Comparison of ENCODE assay signal across 14 mouse cellular contexts in the genomic region with DNA sequence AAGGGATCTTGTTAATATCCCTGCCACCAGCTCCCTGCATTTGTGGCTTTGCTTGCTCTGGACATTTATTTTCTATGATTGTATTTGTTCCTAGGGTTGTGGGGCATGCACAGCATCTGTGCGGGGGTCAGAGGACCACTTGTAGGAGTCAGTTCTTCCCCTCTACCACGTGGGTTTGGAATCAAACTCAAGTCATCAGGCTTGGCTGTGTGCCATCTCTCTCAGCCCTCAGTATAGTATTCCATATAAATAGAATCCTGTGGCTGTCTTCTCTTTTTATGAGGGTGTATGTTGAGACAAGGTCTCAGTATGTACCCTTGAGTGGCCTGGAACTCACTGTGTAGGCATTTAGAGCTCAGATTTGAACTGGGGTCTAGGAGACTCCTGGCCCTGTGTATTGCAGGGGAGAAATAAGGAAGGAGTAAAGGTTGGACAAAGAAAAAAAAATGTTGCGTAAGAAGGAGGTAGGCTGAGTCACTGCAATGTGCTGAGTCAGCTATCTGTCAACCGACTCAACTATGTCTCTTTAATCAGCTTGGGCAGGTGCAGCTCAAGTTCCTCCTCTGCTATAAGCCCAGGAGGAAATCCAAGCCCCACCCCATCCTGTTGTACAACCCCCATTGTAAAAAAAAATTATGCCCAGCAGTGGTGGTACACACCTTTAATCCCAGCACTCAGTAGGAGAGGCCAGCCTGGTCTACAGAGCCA. TPM values are rescaled to one million over a fixed set of nuclear protein-coding genes. Genes with fewer than 3 reads are reported as not detected.
DNase-seq lines count a peak whose midpoint lies in the region; ATAC-seq lines count a peak whose summit lies in the region.
"Had no signal": no experiment of that assay in that cellular context is flagged by ENCODE, and none has a peak within 500 bp of the region (broad histone marks: within the 10 kb centered on the region; RNA-seq: fewer than 3 reads in every experiment).

No protein-coding gene starts in this region.

- H3K9ac ChIP-seq in limb, embryonic 15.5 days, result no peak overlapping the region
- no peak overlapping the region for H3K9ac ChIP-seq in stomach, embryonic 15.5 days
- H3K9ac ChIP-seq in kidney, embryonic 14.5 days (ENCODE audit: low read depth, low read length), result no peak overlapping the region
- no peak overlapping the region for H3K9ac ChIP-seq in forebrain, embryonic 16.5 days (replicated peaks; ENCODE audit: low read depth, low read length)
- H3K9ac ChIP-seq: embryonic facial prominence, embryonic 12.5 days had no signal

- no peaks in the 10 kb centered on the region for H3K9me3 ChIP-seq in limb, embryonic 15.5 days
- no peaks in the 10 kb centered on the region for H3K9me3 ChIP-seq in stomach, embryonic 15.5 days
- H3K9me3 ChIP-seq in kidney, embryonic 14.5 days (ENCODE audit: control insufficient read depth, low read length), result no peaks in the 10 kb centered on the region
- no peaks in the 10 kb centered on the region for H3K9me3 ChIP-seq in forebrain, embryonic 16.5 days (ENCODE audit: control insufficient read depth, low read length)
- H3K9me3 ChIP-seq: embryonic facial prominence, embryonic 12.5 days; hindbrain, embryonic 10.5 days had no signal

- H3K4me1 ChIP-seq in limb, embryonic 15.5 days, result peaks cover 25% of the 10 kb centered on the region
- H3K4me1 ChIP-seq in stomach, embryonic 15.5 days, result peaks cover 17% of the 10 kb centered on the region
- H3K4me1 ChIP-seq in kidney, embryonic 14.5 days (ENCODE audit: control insufficient read depth, insufficient read depth, low read length), result peaks cover 15% of the 10 kb centered on the region
- H3K4me1 ChIP-seq in forebrain, embryonic 16.5 days (replicated peaks; ENCODE audit: control insufficient read depth, insufficient read depth, low read length), result peaks cover 13% of the 10 kb centered on the region

- 0 out of 2 replicates have a peak overlapping the region, but pooled peaks have one; percentile 6 for H3K27ac ChIP-seq in limb, embryonic 15.5 days
- H3K27ac ChIP-seq in stomach, embryonic 15.5 days, result peak overlapping the region; percentile 28; the same call in 1 of the 2 replicates
- no peak overlapping the region for H3K27ac ChIP-seq in kidney, embryonic 14.5 days (ENCODE audit: low read depth, low read length)
- H3K27ac ChIP-seq in forebrain, embryonic 16.5 days (ENCODE audit: low read length), result no peak overlapping the region
- H3K27ac ChIP-seq: embryonic facial prominence, embryonic 12.5 days; hindbrain, embryonic 10.5 days had no signal

- 56% methylated on average over 4 of the region's 4 CpGs for WGBS in limb, embryonic 15.5 days
- WGBS in stomach, embryonic 15.5 days, result 60% methylated on average over 4 of the region's 4 CpGs
- WGBS in kidney, embryonic 14.5 days, result 71% methylated on average over 4 of the region's 4 CpGs
- 83% methylated on average over 4 of the region's 4 CpGs for WGBS in forebrain, embryonic 16.5 days

- H3K36me3 ChIP-seq in limb, embryonic 15.5 days, result no peaks in the 10 kb centered on the region
- no peaks in the 10 kb centered on the region for H3K36me3 ChIP-seq in stomach, embryonic 15.5 days
- no peaks in the 10 kb centered on the region for H3K36me3 ChIP-seq in kidney, embryonic 14.5 days (ENCODE audit: control insufficient read depth, insufficient read depth, low read length)
- H3K36me3 ChIP-seq in forebrain, embryonic 16.5 days (ENCODE audit: control insufficient read depth, insufficient read depth), result no peaks in the 10 kb centered on the region
- H3K36me3 ChIP-seq: embryonic facial prominence, embryonic 12.5 days had no signal

- DNase-seq in urinary bladder, postnatal 14 days (ENCODE audit: low spot score), result peak; percentile 35
- no peak for DNase-seq in urinary bladder, postnatal 25 days (ENCODE audit: low spot score)
- no peak for DNase-seq in kidney, postnatal 36 days
- DNase-seq: heart, adult 11 months; kidney, adult 9 months; lung, postnatal 4 days had no signal

- no peak overlapping the region for H3K4me2 ChIP-seq in limb, embryonic 15.5 days
- no peak overlapping the region for H3K4me2 ChIP-seq in stomach, embryonic 15.5 days
- no peak overlapping the region for H3K4me2 ChIP-seq in kidney, embryonic 14.5 days (replicated peaks; ENCODE audit: low read depth, low read length)
- no peak overlapping the region for H3K4me2 ChIP-seq in forebrain, embryonic 16.5 days (ENCODE audit: low read length)
- H3K4me2 ChIP-seq: embryonic facial prominence, embryonic 12.5 days had no signal

- H3K4me3 ChIP-seq in limb, embryonic 15.5 days, result no peak overlapping the region
- H3K4me3 ChIP-seq in stomach, embryonic 15.5 days (replicated peaks), result no peak overlapping the region
- H3K4me3 ChIP-seq in kidney, embryonic 14.5 days (ENCODE audit: low read length), result no peak overlapping the region
- H3K4me3 ChIP-seq in forebrain, embryonic 16.5 days (replicated peaks; ENCODE audit: low read length), result no peak overlapping the region
- H3K4me3 ChIP-seq: embryonic facial prominence, embryonic 12.5 days; hindbrain, embryonic 10.5 days had no signal

- no peaks in the 10 kb centered on the region for H3K27me3 ChIP-seq in limb, embryonic 15.5 days
- no peaks in the 10 kb centered on the region for H3K27me3 ChIP-seq in stomach, embryonic 15.5 days (replicated peaks)
- no peaks in the 10 kb centered on the region for H3K27me3 ChIP-seq in kidney, embryonic 14.5 days (ENCODE audit: control insufficient read depth, insufficient read depth, low read length)
- no peaks in the 10 kb centered on the region for H3K27me3 ChIP-seq in forebrain, embryonic 16.5 days (replicated peaks; ENCODE audit: control insufficient read depth, insufficient read depth, low read length)
- H3K27me3 ChIP-seq: embryonic facial prominence, embryonic 12.5 days had no signal

- no peak for ATAC-seq in limb, embryonic 15.5 days (ENCODE audit: insufficient number of reproducible peaks, low FRiP score, low TSS enrichment, low read depth)
- no peak for ATAC-seq in stomach, embryonic 15.5 days (ENCODE audit: insufficient read depth, low FRiP score, low read depth)
- no peak for ATAC-seq in kidney, embryonic 14.5 days (ENCODE audit: low FRiP score, low TSS enrichment)
- no peak for ATAC-seq in forebrain, embryonic 16.5 days
- ATAC-seq in monocyte, adult 5-6 weeks (replicated peaks; ENCODE audit: insufficient number of reproducible peaks, low FRiP score, low TSS enrichment, poor library complexity, severe bottlenecking), result no peak

RNA-seq across cellular contexts. Expression of gene Notch3, which starts 3.0 kb away (rescaled TPM):
- 16.7 and 17.5 TPM in 2 replicates for polyA plus RNA-seq in limb, embryonic 15.5 days (2015; fragmentation: Nextera tagmentation; extraction: Ambion mirVana)
- polyA plus RNA-seq in stomach, embryonic 15.5 days (2015; fragmentation: Nextera tagmentation; extraction: Ambion mirVana), result 13.1 and 14.2 TPM in 2 replicates
- 15.9 and 16.9 TPM in 2 replicates for polyA plus RNA-seq in kidney, embryonic 14.5 days (2014; fragmentation: Nextera tagmentation; extraction: Ambion mirVana)
- polyA plus RNA-seq in forebrain, embryonic 16.5 days (2015; fragmentation: Nextera tagmentation; extraction: Ambion mirVana), result 5.5 TPM in 2 replicates
- not detected in 3 replicates for total RNA-seq in monocyte, adult 5-6 weeks (2017)

RNA-seq across cellular contexts. Expression of gene Ephx3, which starts 19.7 kb away (rescaled TPM):
- polyA plus RNA-seq in limb, embryonic 15.5 days (2015; fragmentation: Nextera tagmentation; extraction: Ambion mirVana), result 19.0 and 20.6 TPM in 2 replicates
- 1.5 and 5.0 TPM in 2 replicates for polyA plus RNA-seq in stomach, embryonic 15.5 days (2015; fragmentation: Nextera tagmentation; extraction: Ambion mirVana)
- polyA plus RNA-seq in kidney, embryonic 14.5 days (2014; fragmentation: Nextera tagmentation; extraction: Ambion mirVana), result 0.10 TPM in 1 of 2 replicates, not detected in the other
- 0.20 TPM in 1 of 2 replicates, not detected in the other for polyA plus RNA-seq in forebrain, embryonic 16.5 days (2015; fragmentation: Nextera tagmentation; extraction: Ambion mirVana)
- total RNA-seq in monocyte, adult 5-6 weeks (2017), result 0.68 TPM in 1 of 3 replicates, not detected in the others
- polyA plus RNA-seq: neural tube, embryonic 11.5 days had no signal

Comparison
In these comparisons a context has a peak if more than half of its experiments do, and no peak if none do; other contexts are left out.
1. H3K27ac ChIP-seq: peak in limb, embryonic 15.5 days (single experiment) and stomach, embryonic 15.5 days (single experiment); none in kidney, embryonic 14.5 days (single experiment) and forebrain, embryonic 16.5 days (single experiment).